Mouse (Mus musculus) heart, adult 2 months (tissue): Measurements from ENCODE around the gene Wwox.

Experiments
- CTCF ChIP-seq: fragments of 200-600 bp; IDR thresholded peaks from 2 replicates; pipeline ENCODE4 v1.8.1; 2022; ENCODE audit warnings: antibody characterized with exemption, mild to moderate bottlenecking, moderate library complexity
- EP300 ChIP-seq: fragments of 200-500 bp; IDR thresholded peaks from 2 replicates; pipeline ENCODE4 v1.6.1; 2011; ENCODE audit warnings: low read depth, low read length, control low read depth; ENCODE audit not compliant: insufficient read depth
- POLR2A ChIP-seq: fragments of 200-500 bp; IDR thresholded peaks from 2 replicates; pipeline ENCODE4 v1.6.1; 2011; ENCODE audit warnings: mild to moderate bottlenecking, low read depth, low read length, control low read depth; ENCODE audit not compliant: insufficient read depth

DNA sequence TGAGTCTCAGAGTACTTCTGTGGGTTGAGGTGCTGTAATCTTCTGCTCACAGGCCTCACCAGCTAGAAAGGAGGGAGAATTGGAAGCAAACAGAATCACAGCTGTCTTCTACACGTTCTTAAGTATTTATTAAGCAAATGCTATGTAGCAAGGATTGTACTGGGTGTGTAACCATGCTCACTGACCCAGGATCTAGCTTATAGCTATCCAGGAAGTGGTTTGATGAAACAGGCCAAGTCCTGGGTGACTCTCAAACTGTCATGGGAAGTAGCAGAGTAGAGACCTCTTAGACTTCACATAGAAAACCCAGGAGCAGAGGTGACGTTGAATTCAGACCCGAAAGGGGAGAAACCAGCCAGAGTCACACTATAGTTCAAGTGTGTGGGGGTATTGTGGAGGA, 28.0 kb upstream of the Wwox start:
- TF ChIP-seq CTCF (no peak), POLR2A (no peak), EP300 (no peak)
